Mouse (Mus musculus) regulatory T cell (primary cell): ENCODE results near the gene Gm11492.

Source experiments
- in situ Hi-C: fragments of 300-600 bp; cut with MboI, MseI; formaldehyde crosslinking; loops from one replicate; pipeline ENCODE4 v1.15.1; 2025; ENCODE audit warnings: high pct_unique_total_duplicates

Gene Gm11492

DNA sequence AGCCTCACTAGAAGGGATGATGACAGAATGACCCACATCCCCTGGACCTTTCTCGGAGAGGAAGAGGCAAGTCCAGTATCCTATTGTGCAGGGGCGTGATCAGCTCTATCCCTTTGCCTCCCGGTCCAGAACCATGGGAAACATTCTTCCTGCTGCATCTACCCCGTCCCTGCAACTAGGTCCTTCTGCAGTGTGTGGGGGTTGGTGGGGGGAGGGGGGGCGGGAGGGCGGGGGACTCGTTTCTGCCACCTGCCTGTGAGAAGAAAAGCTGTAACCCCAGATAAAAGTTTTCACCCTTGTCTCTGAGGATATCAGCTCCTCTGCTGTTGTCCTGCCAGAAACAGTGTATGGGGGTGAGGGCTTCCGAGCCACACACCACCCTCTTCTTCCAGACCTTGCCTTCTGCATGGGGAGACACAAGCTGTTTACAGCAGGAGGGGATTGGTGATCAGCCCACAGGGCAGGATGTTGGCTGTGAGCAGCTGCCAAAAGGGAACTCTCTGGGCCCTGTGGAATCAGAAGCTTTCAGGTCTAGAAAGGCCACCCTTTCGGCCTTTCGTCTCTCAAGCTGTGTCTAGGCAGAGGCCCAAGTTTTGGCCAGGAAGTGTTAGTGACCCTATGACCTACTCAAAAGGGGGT is 12.6 kb downstream of the Gm11492 start:
- in situ Hi-C loops: no loop called here

DNA sequence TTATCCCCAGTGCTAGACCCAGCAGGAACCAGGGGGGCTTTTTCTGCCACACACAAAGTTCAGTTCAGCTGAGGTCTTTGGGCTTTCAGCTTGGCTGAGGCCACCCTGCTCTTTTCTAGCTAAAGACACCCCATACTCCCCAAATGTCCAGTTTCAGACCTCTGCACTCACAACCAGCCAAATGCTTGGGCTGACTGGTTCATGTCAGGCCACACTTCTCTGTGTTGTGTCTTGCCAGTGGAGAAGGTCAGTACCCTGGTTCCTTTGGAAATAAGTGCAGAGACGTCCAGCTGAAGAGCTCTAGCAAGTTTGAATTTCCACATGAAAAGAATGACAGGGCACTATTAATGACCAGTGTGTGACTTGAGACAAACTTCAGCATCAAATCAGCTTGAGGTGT is 13.3 kb downstream of the Gm11492 start:
- in situ Hi-C loops: no loop called here

DNA sequence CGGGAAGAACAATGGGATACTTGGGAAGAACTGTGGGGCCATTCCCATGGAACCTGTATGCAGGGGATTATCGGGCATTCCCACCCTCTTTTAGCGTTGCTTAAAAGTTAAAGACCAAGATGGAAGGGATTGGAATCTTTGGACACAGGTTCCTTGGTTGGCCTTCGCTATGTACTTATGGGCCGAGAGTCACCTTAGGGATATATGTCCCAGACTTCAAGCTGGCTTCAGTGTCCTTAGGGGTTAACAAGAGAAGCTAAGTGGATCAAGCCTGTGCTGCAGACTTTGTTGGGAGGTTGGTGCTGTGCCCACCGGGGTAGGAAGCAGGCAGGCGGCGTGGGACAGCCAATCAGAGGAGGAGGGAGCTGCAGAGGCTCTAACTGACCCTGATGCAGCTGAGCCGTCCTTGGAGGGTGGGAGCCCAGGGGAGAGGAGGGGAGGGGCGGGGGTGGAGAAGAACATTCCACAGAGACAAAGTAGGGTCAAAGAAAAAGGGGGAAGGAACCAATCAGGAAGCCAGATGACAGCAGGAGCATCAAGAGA is 14.2 kb downstream of the Gm11492 start:
- in situ Hi-C loops: no loop called here

DNA sequence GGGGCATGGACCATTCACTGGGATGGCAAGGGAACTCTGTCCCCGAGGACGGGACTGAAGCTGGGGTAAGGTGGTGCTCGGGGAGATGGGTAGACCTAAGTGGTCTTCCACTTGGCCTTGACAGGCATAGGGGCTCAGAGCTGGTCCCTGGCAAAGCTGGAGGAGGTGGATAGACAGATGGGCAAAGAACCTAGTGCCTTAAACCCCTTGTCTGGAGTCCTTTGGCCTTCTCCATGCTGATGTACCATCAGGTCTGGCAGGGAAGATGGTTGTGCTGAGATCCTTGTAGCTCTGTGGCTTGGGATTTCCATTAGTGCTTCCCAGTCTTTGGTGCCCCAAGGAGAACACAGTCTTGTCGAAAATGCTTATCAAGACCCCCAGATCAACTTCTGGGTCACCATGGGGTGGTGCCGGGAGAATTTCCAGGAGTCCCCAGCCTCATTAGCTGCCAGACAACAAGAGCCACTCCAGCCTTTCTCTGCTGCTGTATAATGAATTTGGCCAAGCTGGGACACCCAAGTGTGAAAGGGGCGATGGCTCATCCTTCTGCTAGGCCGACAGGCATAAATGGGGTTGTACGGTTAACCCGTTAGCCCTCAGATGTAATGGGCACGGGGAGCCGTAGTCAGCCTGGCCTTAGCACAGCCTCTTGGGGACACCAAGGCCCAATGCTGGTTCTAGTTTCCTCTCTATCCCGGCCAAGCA is 14.9 kb downstream of the Gm11492 start:
- in situ Hi-C loops: no loop called here

GRCm38 (mm10) chr11:87581933-87582710 is 15.7 kb downstream of the Gm11492 start:
- in situ Hi-C loops: no loop called here

DNA sequence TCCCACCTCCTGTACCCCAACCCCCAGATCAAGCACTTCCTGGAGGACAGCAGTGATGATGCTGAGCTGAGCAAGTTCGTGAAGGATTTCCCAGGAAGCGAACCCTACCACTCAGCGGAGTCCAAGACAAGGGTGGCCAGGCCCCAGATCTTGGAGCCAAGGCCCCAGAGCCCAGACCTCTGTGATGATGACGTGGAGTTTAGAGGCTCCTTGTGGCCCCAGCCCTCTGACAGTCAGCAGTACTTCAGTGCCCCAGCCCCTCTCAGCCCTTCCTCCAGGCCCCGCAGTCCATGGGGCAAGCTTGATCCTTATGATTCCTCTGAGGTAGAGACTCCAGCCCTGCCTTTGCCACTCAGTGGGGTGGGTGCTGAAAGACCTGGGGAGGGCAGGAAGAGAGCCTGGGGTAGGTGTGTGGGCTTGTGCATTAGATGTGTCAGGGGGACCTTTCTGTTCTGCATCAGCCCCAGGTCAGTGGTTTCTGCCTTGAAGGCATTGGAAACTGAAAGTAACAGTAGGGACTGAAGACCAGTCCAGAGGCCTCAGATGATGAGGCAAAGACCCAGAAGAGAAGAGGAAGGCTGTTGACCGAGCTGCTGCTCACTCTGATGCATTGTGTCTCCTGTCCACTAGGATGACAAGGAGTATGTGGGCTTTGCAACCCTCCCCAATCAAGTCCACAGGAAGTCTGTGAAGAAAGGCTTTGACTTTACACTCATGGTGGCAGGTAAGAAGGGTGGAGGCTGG is 17.0 kb downstream of the Gm11492 start:
- in situ Hi-C loops: no loop called here

DNA sequence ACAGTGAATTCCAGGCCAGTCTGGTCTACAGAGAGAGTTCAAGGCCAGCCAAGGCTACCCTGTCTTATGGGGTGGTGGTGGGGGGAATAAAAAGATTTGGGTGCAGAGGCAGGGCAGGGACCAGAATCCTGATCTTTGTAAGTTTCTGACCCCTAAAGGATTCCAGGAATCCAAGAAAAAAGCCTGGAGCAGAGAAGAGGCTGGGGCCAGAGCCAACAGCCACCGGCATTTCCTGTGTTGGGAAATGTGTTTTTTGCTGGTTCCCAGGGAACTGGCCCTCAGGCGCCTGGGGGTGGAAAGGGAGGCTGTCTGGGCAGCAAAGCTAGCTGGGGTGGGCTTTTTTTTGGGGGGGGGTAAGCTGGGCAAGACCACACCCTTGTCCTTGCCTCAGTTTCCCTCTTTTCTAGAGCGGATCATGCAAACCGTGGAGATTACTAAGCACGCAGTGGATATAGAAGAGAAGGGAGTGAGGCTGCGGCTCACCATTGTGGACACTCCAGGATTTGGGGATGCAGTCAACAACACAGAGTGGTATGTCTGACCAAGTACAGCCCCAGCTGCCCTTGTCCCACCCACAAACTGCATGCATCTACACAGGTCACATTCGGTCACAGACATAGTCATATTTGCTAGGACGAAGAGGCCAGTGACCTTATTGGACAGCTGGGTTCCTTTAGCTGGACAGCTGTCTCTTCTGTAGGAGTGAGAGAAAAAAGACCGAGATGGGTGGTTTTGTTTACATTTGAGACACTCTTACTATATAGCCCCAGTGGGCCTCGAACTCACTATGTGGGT is 18.5 kb downstream of the Gm11492 start:
- in situ Hi-C loops: no loop called here

DNA sequence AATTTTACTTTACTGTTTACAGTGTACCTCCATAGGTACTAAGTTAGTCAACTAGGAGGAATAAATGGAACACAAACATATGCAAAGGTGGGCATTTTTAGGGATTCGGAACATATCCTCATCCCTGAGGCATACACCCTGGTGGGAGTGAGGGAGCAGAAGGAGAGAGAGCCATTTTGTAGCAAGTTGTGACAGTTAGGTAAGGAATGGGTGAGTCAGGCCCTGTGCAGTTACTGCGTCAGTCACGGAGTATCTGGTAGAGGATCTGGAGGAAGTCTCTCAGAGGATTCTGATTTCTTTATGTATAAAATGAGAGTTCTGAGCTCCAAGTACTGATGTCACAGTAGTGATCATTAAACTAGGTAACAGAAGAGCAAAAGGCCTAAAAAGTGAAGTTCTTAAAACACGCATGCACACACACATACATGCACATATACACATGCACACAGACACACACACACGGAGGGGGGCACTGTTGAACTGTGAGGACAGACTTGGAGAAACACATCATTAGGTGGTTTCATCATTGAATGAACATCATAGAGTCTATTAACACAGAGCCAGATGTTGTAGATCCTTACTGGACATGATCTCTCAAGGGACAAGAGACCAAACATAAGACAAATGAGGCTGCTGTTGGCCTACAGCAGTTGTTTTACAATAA is 20.9 kb downstream of the Gm11492 start:
- in situ Hi-C loops: no loop called here

- in situ Hi-C loops: no loop called here
Measured at GRCm38 (mm10) chr11:87589605-87590004, 23.2 kb downstream of the Gm11492 start.

GRCm38 (mm10) chr11:87590841-87591525 is 24.5 kb downstream of the Gm11492 start:
- in situ Hi-C loops: no loop called here

GRCm38 (mm10) chr11:87591526-87592353 is 25.3 kb downstream of the Gm11492 start, which contains the start of gene Mtmr4:
Gene Mtmr4, plus strand, starts transcription at chr11:87592162.
- in situ Hi-C loops: no loop called here

- in situ Hi-C loops: no loop called here
Measured at GRCm38 (mm10) chr11:87592354-87592695, 25.9 kb downstream of the Gm11492 start.

- in situ Hi-C loops: no loop called here
Measured at GRCm38 (mm10) chr11:87592713-87593598, 26.5 kb downstream of the Gm11492 start.

DNA sequence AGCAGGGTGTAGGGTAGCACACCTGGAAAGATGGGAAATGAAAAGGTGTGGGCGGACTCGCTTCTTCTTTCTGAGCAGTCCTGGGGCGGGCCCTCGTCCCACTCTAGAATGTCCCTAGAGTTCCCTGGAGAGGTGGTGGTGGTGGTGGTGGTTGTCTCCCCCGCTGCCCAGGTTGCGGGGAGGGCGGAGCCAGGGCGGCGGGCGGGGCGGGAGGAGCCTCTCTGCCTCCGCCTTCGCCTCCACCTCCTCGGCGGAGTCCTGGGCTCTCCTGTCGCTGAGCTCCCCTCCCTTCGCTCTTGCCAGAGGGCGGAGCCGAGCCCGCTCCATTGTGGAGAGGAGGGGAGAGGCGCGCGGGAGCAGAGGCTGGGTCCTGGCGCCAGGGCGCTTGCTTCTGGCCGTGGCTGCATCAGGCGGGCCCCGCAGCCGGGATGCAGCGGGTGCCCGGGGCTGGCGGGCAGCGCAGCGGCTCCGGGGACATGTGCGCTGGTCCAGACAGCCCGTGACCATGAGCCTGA is 28.9 kb downstream of the Gm11492 start:
- in situ Hi-C loops: no loop called here

- in situ Hi-C loops: no loop called here
Measured at GRCm38 (mm10) chr11:87595976-87596375, 29.5 kb downstream of the Gm11492 start.

- in situ Hi-C loops: no loop called here
Measured at GRCm38 (mm10) chr11:87596492-87596891, 30.0 kb downstream of the Gm11492 start.

DNA sequence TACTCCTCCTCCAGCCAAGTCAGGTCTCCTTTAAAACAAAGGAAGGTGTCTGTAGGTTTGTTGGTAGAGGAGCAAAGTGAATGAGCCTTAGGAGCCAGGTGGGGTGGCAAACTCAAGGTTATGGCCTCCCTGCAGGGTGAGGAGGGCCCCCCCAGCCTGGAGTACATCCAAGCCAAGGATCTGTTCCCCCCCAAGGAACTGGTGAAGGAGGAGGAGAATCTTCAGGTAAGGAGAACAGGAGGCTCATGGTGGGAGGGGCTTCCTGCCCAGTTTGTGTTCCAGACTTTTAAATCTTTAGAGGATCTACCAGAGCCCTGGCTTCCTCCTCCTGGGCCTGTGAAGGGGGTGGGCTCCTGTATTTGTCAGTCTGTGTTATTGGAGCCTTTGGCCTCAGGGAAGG is 30.6 kb downstream of the Gm11492 start:
- in situ Hi-C loops: no loop called here
